Mouse (Mus musculus) Muller cell, postnatal 12 days (primary cell): Measurements from ENCODE around the gene Dennd4c.

Experiments
- DNase-seq: peaks from one replicate; pipeline ENCODE4 v3.0.0-alpha.2; 2015; ENCODE audit errors: inconsistent ontology term

The Dennd4c gene

GRCm38 (mm10) chr4:86882413-86882812 is 134.1 kb downstream of the Dennd4c start:
- DNase-seq: no peak

GRCm38 (mm10) chr4:86884945-86885344 is 136.6 kb downstream of the Dennd4c start:
- DNase-seq: no peak

GRCm38 (mm10) chr4:86885790-86886159 is 137.4 kb downstream of the Dennd4c start:
- no peak for DNase-seq

- DNase-seq: no peak
These were observed 138.0 kb downstream of the Dennd4c start for GRCm38 (mm10) chr4:86886160-86886878.

GRCm38 (mm10) chr4:86887879-86888278 is 139.5 kb downstream of the Dennd4c start:
- DNase-seq: no peak

GRCm38 (mm10) chr4:86897411-86897810 is 149.1 kb downstream of the Dennd4c start:
- no peak for DNase-seq

- DNase-seq: peak; percentile 42
These were observed 150.6 kb downstream of the Dennd4c start for GRCm38 (mm10) chr4:86898791-86899474.
